Mouse (Mus musculus) spleen, adult 2 months (tissue): ENCODE results near the gene 2510009E07Rik.

ENCODE experiments used
- CTCF ChIP-seq: fragments of 200-500 bp; IDR thresholded peaks from 2 replicates; pipeline ENCODE4 v1.5.1; 2011; ENCODE audit warnings: mild to moderate bottlenecking, inconsistent platforms; ENCODE audit not compliant: insufficient read depth, insufficient read length, insufficient replicate concordance; ENCODE audit errors: extremely low read depth
- POLR2A ChIP-seq: fragments of 200-500 bp; IDR thresholded peaks from 2 replicates; pipeline ENCODE4 v1.6.1; 2011; ENCODE audit warnings: low read depth, low read length, inconsistent platforms

DNA sequence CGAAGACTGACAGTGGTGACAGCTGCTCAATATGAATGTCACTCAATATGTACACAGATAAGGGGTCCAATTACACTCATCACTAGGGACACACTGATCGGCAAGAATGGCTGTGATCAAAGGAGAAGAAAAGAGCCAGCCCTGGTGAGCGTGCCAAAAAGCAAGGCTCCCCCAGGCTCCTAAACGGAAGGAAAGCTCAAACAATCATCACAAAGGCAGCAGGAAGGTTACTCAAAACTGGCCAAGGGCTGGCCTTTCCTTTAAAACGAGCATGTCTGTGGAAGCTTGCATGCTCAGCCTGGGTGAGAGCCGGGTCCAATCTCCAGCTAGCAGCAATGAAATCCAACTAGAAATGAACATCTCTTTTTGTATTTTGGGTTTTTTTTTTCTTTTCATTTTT is 39.2 kb downstream of the 2510009E07Rik start:
- TF ChIP-seq POLR2A, result no peak
- no peak for TF ChIP-seq CTCF
